Mouse (Mus musculus): ENCODE data around the gene Prpf31. TPM values are rescaled to one million over a fixed set of nuclear protein-coding genes. Genes with fewer than 3 reads are reported as not detected.

Gene Prpf31
- total RNA-seq, 2 experiments from 2014 or later = 20.8 to 22.1 TPM

GRCm38 (mm10) chr7:3643843-3644242, 14.1 kb downstream of the Prpf31 start:
- DNase-seq = no peak
- intact Hi-C loops (cut with DNase I) = loop anchor here (10.0 kb wide), 1 partner anchor 501 kb away; no protein-coding TSS in a partner anchor
- Histone ChIP-seq H3K4me3 (peak overlapping the region; percentile 74), H3K27ac (0 out of 2 replicates have a peak overlapping the region, but pooled peaks have one; percentile 87)
- no peak for TF ChIP-seq CTCF (IDR thresholded peaks at IDR 0.05)

DNA sequence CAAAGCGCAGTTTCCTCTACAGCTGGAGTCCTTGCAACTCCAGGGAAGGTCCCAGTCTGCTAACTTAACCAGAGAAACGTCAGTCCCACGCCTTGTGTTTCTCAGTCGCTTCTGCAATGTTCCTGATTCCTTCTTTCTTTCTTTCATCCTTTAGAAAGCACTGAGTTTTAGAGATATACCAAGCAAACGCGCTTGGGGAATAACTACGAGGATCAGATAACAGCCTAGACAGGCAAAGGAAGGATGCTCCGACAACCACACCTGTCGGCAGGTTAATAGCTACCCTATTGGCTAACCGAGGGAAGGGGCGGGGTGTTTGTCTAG, 14.5 kb downstream of the Prpf31 start:
- Histone ChIP-seq H3K4me3 (peak overlapping the region; percentile 74), H3K27ac (peak overlapping the region; percentile 87)
- intact Hi-C loops (cut with DNase I) = loop anchor here (10.0 kb wide), 1 partner anchor 500 kb away; no protein-coding TSS in a partner anchor
- TF ChIP-seq CTCF (IDR thresholded peaks at IDR 0.05) = no peak
- DNase-seq = peak; percentile 89

DNA sequence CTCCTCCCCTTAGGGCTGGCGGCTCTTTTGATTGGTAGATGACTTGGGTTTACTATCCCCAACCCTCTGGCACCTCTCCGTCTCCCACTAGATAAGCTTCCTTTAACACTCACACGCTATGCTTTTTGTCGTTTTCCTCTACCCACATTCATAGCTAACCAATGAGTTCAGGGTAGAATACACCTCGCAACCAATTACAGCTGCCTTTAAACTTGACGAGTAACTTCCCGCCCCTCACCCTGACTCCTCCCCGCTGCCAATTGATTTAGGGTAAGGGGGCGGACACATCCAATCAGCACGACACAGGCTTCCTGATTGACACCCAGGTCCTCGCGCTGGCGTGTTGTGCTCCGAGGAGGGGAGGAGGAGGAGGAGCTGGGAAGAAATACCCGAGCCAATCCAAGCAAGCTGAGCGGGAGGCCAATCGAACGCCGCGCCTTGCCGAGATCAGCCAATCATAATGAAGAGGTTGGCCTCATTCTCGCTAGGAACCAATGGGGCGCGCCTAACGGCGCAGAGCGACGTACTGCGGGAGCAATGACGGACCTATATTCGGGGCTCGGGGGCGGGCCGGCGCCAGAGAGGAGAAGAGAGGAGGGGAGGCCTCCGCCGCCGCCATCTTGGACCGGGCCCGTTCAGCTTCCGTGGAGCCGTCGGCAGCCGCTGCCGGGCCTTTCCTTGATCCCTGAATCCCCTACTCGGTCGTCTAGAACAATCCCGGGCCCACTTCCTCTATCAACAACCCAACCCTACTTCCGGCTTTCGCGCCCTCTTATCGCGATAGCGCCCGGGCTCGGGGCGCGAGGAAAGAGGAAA, 15.1 kb downstream of the Prpf31 start, which contains the start of gene Cnot3:
Gene Cnot3, plus strand, starts transcription at position 597 of the 816 bp plus-strand sequence.
- TF ChIP-seq CTCF (IDR thresholded peaks at IDR 0.05) = no peak
- peak within 1 kb of the TSS; percentile 98 for H3K27ac ChIP-seq
- H3K4me3 ChIP-seq = peak within 1 kb of the TSS; percentile 75
- peak; percentile 99 for DNase-seq
- intact Hi-C loops (cut with DNase I) = loop anchor here (1.0 to 10.0 kb wide), 3 partner anchors 20 to 500 kb away; partner anchors contain the start of genes Leng1, Mboat7 and Tsen34

GRCm38 (mm10) chr7:3645488-3646025, 15.8 kb downstream of the Prpf31 start:
- TF ChIP-seq CTCF (IDR thresholded peaks at IDR 0.05) = no peak
- Histone ChIP-seq H3K4me3 (peak overlapping the region; percentile 75), H3K27ac (peak overlapping the region; percentile 98)
- no peak for DNase-seq
- intact Hi-C loops (cut with DNase I) = loop anchor here (1.0 to 10.0 kb wide), 3 partner anchors 20 to 499 kb away; partner anchors contain the start of genes Leng1, Mboat7 and Tsen34

DNA sequence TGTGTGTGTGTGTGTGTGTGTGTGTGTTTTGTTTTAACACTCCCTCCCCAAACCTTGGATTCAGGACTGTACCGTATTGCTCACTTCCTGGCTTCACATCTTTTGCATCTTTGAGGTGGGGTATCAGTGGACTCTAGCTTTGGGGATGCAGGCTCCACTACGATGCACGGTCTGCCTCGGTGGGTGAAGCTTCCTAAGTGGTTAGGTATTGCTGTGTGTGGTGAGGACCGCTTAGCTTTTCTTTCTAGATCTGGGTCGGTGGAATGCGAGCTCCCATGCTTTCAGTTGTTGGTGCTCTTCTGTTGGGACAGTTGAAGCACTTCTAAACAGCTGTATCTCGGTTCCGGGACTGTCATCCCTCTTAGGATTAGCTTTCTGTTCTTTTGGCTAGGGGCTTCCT, 16.4 kb downstream of the Prpf31 start:
- Histone ChIP-seq H3K4me3 (peak overlapping the region; percentile 75), H3K27ac (peak overlapping the region; percentile 98)
- DNase-seq = no peak
- no peak for TF ChIP-seq CTCF (IDR thresholded peaks at IDR 0.05)
- intact Hi-C loops (cut with DNase I) = loop anchor here (5.0 to 10.0 kb wide), 2 partner anchors 46 to 499 kb away; partner anchors contain the start of genes Mboat7 and Tsen34

- Histone ChIP-seq H3K27ac (peak overlapping the region; percentile 98), H3K4me3 (peak overlapping the region; percentile 75)
- TF ChIP-seq CTCF (IDR thresholded peaks at IDR 0.05) = no peak
- intact Hi-C loops (cut with DNase I) = loop anchor here (1.0 to 10.0 kb wide), 3 partner anchors 31 to 498 kb away; partner anchors contain the start of genes Mboat7 and Tsen34
- no peak for DNase-seq
Measured at GRCm38 (mm10) chr7:3646641-3647040, 16.9 kb downstream of the Prpf31 start.

- H3K27ac ChIP-seq = no peak overlapping the region
- H3K4me3 ChIP-seq = no peak overlapping the region
- no peak for TF ChIP-seq CTCF (IDR thresholded peaks at IDR 0.05)
- DNase-seq = no peak
- intact Hi-C loops (cut with DNase I) = no loop called here
Measured at GRCm38 (mm10) chr7:3656966-3657365, 27.2 kb downstream of the Prpf31 start.

DNA sequence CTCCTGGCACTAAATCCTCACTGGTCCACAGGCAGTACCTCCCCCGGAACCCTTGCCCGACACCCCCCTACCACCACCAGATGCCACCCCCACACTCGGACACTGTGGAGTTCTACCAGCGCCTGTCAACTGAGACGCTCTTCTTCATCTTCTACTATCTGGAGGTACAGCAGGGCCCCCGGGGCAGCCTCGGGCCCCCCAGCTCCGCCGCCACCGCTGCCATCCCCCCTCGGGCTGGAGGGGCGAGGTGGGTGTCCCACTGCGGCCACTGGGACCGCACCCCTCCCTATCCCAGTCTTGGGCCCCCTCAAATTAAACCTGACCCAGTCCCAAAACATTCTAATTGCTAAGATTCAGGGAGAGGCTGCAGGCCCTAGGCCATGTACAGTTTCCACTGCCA, 28.8 kb downstream of the Prpf31 start:
- intact Hi-C loops (cut with DNase I) = no loop called here
- DNase-seq = no peak

DNA sequence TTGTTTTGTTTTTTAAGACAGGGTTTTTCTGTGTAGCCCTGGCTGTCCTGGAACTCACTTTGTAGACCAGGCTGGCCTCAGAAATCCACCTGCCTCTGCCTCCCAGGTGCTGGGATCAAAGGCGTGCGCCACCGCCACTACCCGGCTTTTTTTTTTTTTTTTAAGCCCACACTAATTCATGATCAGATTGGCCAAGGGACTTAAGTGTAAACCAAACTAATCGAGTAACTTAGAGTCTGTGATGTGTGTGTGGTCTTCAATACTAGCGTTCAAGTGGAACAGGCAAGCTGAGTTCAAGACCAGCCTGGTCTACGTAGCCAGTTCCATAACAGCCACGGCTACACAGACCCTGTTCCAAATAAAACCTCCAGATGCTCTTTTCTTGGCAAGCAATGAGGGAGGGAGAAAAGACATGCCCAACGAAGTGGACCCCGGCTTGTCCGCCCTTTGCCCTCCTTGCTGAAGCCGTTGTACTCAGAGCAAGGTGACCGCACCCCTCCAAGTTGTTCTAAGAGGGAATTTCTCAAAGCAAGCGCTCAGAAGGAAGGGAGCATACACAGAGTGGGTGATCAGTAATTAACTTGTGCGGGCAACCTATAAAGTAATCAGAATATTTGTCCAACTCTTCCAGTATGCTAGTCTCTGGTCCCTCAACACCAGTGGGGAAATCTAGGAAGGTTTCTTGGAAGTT, 34.9 kb downstream of the Prpf31 start:
- Histone ChIP-seq H3K27ac (peak overlapping the region; percentile 92), H3K4me3 (peak overlapping the region; percentile 78)
- no peak for TF ChIP-seq CTCF (IDR thresholded peaks at IDR 0.05)
- intact Hi-C loops (cut with DNase I) = loop anchor here (1.0 to 2.0 kb wide), 2 partner anchors 19 to 28 kb away; partner anchors contain the start of genes Cnot3, Mboat7 and Tsen34
- no peak for DNase-seq

More for the DNA sequence above, 28.8 kb downstream of the Prpf31 start:
- TF ChIP-seq CTCF (IDR thresholded peaks at IDR 0.05) = no peak
- H3K27ac ChIP-seq = no peak overlapping the region
- H3K4me3 ChIP-seq = no peak overlapping the region

- intact Hi-C loops (cut with DNase I) = loop anchor here (1.0 to 2.0 kb wide), 2 partner anchors 20 to 27 kb away; partner anchors contain the start of genes Cnot3, Mboat7 and Tsen34
- Histone ChIP-seq H3K27ac (peak within 1 kb of the TSS; percentile 92), H3K4me3 (peak within 1 kb of the TSS; percentile 78)
- peak; percentile 98 for DNase-seq
- no peak for TF ChIP-seq CTCF (IDR thresholded peaks at IDR 0.05)
Measured at GRCm38 (mm10) chr7:3665215-3666114, 35.7 kb downstream of the Prpf31 start, which contains the start of gene Leng1. Leng1 (minus strand) TSS chr7:3665840.

DNA sequence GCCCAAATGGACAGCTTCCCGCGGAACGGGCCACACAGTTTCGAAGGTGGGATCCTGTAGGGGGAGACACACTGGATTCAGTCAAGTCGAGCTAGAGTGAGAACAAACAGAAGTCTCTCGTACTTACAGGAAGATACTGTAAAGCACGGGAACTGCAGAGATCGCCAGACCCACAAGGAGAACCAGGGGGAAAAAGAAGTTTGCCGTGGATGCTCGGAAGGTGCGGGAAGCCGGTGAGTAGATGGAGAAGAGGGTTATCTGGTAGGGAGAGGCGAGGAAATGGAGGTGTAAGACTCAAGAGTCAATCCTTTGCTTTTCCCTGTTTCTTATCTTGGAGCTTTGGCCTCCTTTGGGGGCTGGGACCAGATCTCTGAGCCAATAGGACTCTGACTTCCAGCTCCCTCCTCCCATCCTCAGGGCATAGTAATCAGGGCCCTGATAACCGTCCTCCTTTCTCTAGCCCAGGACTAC, 37.2 kb downstream of the Prpf31 start:
- intact Hi-C loops (cut with DNase I) = no loop called here
- no peak for DNase-seq
- peak; percentile 11; the same call in 1 of the 2 replicates for TF ChIP-seq CTCF (IDR thresholded peaks at IDR 0.05)
- Histone ChIP-seq H3K27ac (peak overlapping the region; percentile 31; the same call in 1 of the 2 replicates), H3K4me3 (peak overlapping the region; percentile 39)
